Mouse (Mus musculus) liver, embryonic 14.5 days (tissue): Measurements from ENCODE around the gene Timm8a1. TPM values are rescaled to one million over a fixed set of nuclear protein-coding genes. Genes with fewer than 3 reads are reported as not detected.
A peak's percentile ranks its signal among the peaks of the same experiment; 100 is the strongest.
"Not testable (repeated sequence)": the region's sequence is repeated elsewhere in the genome, so short reads cannot be mapped to it uniquely, and the experiment has no call there.

Source experiments
- ATAC-seq: fragments of 200-750 bp; cut with Nextera tagmentation; 2 replicates; pipeline ENCODE4 v1.8.0; 2017; ENCODE audit warnings: moderate number of reproducible peaks, mild to moderate bottlenecking, moderate library complexity; ENCODE audit not compliant: insufficient read depth
- DNase-seq, 3 experiments: peaks; one replicate each; pipeline ENCODE4 v3.0.0-alpha.2; 2012 to 2013; ENCODE audit warnings: low read depth in 3 of 3, low spot score in 3 of 3
- H3K27ac ChIP-seq: fragments of 300-500 bp; sonication (generic); 2 replicates; pipeline ENCODE4 v1.5.1; 2014; ENCODE audit warnings: moderate library complexity, mild to moderate bottlenecking, control low read depth, inconsistent platforms
- H3K27me3 ChIP-seq: fragments of 300-500 bp; sonication (generic); 2 replicates; pipeline ENCODE4 v1.6.1; 2014; ENCODE audit warnings: mild to moderate bottlenecking, low read length, moderate library complexity; ENCODE audit not compliant: control insufficient read depth, insufficient read depth
- H3K36me3 ChIP-seq: fragments of 300-500 bp; sonication (generic); replicated peaks from 2 replicates; pipeline ENCODE4 v1.6.1; 2014; ENCODE audit warnings: low read depth; ENCODE audit not compliant: control insufficient read depth, insufficient read depth
- H3K4me1 ChIP-seq, 2 experiments: fragments of 200-500 bp in 1 of 2; fragments of 300-500 bp in 1 of 2; sonication (generic) in 1 of 2; replicated peaks; 2 replicates each; pipeline ENCODE4 v1.6.1; 2012 to 2014; ENCODE audit warnings: antibody characterized with exemption in 1 of 2, inconsistent platforms in 1 of 2, low read length in 1 of 2; ENCODE audit not compliant: control insufficient read depth in 2 of 2, insufficient read depth in 2 of 2
- H3K4me2 ChIP-seq: fragments of 300-500 bp; sonication (generic); 2 replicates; pipeline ENCODE4 v1.6.1; 2014; ENCODE audit warnings: low read depth, mild to moderate bottlenecking, control low read depth, moderate library complexity
- H3K4me3 ChIP-seq, 2 experiments: fragments of 200-500 bp in 1 of 2; fragments of 300-500 bp in 1 of 2; sonication (generic) in 1 of 2; 2 replicates each; pipeline ENCODE4 v1.5.1; 2012 to 2014; ENCODE audit warnings: low read depth in 2 of 2, low read length in 2 of 2, mild to moderate bottlenecking in 2 of 2, control low read depth in 1 of 2, inconsistent platforms in 1 of 2, moderate library complexity in 1 of 2; ENCODE audit not compliant: insufficient read depth in 1 of 2
- H3K9ac ChIP-seq: fragments of 300-500 bp; sonication (generic); replicated peaks from 2 replicates; pipeline ENCODE4 v1.6.1; 2014; ENCODE audit warnings: mild to moderate bottlenecking, control low read depth, moderate library complexity
- H3K9me3 ChIP-seq: fragments of 300-500 bp; sonication (generic); 2 replicates; pipeline ENCODE4 v1.6.1; 2016; ENCODE audit warnings: low read length, mixed read lengths; ENCODE audit not compliant: control insufficient read depth
- CTCF ChIP-seq: IDR thresholded peaks from 2 replicates; pipeline ENCODE4 v1.5.1; 2016; ENCODE audit warnings: antibody characterized with exemption, low read depth, control low read depth
- EP300 ChIP-seq: IDR thresholded peaks from 2 replicates; pipeline ENCODE4 v1.6.1; 2016; ENCODE audit warnings: antibody characterized with exemption, low read depth
- WGBS: fragments of 180-500 bp; shearing (Covaris S2); extraction: QIAGEN DNeasy Blood & Tissue Kit; methylation state at CpG from one replicate; pipeline ENCODE4 v1.1.7; 2014; ENCODE audit not compliant: insufficient replicate concordance; 5-methylcytosine and 5-hydroxymethylcytosine counted together
- polyA plus RNA-seq, 2 experiments: library from polyadenylated mRNA; depleted of rRNA in 1 of 2; stranded (reverse) in 1 of 2; unstranded in 1 of 2; fragments of >200 nt; fragmentation: Nextera tagmentation in 1 of 2; extraction: Ambion mirVana in 1 of 2; gene quantifications; 2 replicates each; pipeline versions ENCODE4 v1.2.1 to v1.2.3; 2012 to 2014

The Timm8a1 gene
- polyA plus RNA-seq, 2 experiments: 18.7 to 92.8 TPM

DNA sequence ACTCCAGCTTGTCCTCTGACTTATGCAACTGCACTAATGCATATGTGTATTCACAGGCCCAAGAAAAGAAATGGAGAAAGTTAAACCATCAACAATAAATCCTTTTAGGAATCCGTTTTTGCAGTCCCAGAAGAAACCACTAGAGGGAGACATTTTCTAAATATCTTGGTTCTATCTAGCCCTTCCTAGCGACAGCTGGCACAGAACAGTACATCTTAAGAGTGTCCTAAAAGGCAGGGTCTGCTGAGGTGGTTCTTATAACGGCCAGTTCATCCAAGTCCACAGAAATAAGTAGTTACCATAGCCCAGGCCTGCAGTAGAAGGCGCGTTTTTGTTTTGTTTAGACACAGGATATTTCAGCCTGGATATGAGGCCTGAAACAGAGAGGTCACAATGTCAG is 9.2 kb upstream of the Timm8a1 start:
- no peak overlapping the region for H3K4me3 ChIP-seq
- DNase-seq: peak in 1 of 3 experiments; percentile 31
- 16% methylated on average over 5 of the region's 5 CpGs for WGBS

DNA sequence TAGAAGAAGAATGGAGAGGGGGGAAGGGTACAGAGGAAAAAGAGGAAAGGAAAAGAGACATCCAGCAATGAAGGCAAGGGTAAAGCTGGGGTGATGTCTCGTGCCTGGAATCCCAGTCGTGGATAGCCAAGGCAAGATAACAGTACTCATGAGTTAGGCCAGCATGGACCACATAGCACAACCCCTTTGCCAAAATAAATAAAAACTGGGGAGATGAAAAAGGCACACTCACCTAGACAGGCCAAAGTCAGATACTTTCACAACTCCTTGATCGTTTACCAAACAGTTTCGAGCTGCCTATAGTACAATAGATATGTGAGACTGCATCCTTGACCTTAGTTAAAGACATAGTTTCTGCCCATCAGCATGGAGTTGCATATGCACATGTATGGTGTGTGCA is 5.7 kb upstream of the Timm8a1 start:
- Histone ChIP-seq H3K27me3 (no peaks in the 10 kb centered on the region), H3K36me3 (no peaks in the 10 kb centered on the region), H3K9ac (no peak overlapping the region), H3K4me1 (peaks cover 0 to 2% of the 10 kb centered on the region in 2 experiments; a peak in 3 of 4 replicates), H3K27ac (no peak overlapping the region), H3K4me2 (no peak overlapping the region), H3K4me3 (no peak overlapping the region), H3K9me3 (no peaks in the 10 kb centered on the region)
- DNase-seq: no peak
- WGBS: 69% methylated on average over 4 of the region's 4 CpGs
- TF ChIP-seq CTCF: no peak
- no peak for TF ChIP-seq EP300
- ATAC-seq: no peak

More for the DNA sequence above, 9.2 kb upstream of the Timm8a1 start:
- no peaks in the 10 kb centered on the region for H3K36me3 ChIP-seq
- H3K4me2 ChIP-seq: no peak overlapping the region
- H3K4me1 ChIP-seq: no peaks in the 10 kb centered on the region
- no peak overlapping the region for H3K9ac ChIP-seq
- no peak overlapping the region for H3K27ac ChIP-seq
- peak; percentile 57 for TF ChIP-seq CTCF
- no peak for TF ChIP-seq EP300
- ATAC-seq: 0 out of 2 replicates have a peak, but pooled peaks have one; percentile 26
- H3K27me3 ChIP-seq: no peaks in the 10 kb centered on the region
- no peaks in the 10 kb centered on the region for H3K9me3 ChIP-seq

DNA sequence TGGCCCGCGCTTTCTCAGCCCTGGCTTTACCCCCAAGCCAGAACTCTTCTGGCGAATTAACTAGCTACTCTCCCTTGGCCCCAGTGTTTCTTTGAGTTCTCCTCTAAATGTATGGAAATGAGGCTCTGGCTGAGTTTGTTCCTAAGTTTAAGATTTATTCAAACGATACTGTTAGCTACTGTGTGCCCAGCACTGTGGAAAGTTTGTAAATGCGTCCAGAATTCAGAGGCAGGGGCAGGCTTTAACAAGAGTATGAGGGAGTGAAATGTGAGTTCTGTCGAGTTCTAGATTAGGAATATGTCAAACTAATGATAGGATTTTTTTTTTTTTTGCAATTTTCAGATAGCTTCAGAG is 267 bp upstream of the Timm8a1 start:
- H3K9ac ChIP-seq: peak overlapping the region; percentile 73
- TF ChIP-seq CTCF (no peak), EP300 (no peak)
- peak; percentile 25; the same call in 1 of the 2 replicates for ATAC-seq
- peak overlapping the region; percentile 74 for H3K4me2 ChIP-seq
- no peaks in the 10 kb centered on the region for H3K27me3 ChIP-seq
- peak overlapping the region; percentile 69 to 95 for H3K4me3 ChIP-seq
- peak overlapping the region; percentile 65 for H3K27ac ChIP-seq
- WGBS: 14% methylated on average over 6 of the region's 6 CpGs
- DNase-seq: no peak
- H3K4me1 ChIP-seq: peaks cover 0 to 3% of the 10 kb centered on the region in 2 experiments; a peak in 3 of 4 replicates
- H3K36me3 ChIP-seq: no peaks in the 10 kb centered on the region
- no peaks in the 10 kb centered on the region for H3K9me3 ChIP-seq

- H3K27ac ChIP-seq: peak overlapping the region; percentile 29; the same call in 1 of the 2 replicates
- 20% methylated on average over 12 of the region's 12 CpGs for WGBS
- peak overlapping the region; percentile 71 for H3K9ac ChIP-seq
- H3K4me2 ChIP-seq: peak overlapping the region; percentile 74
- peak in 1 of 3 experiments; percentile 22 for DNase-seq
- H3K4me1 ChIP-seq: peaks cover 0 to 3% of the 10 kb centered on the region in 2 experiments; a peak in 3 of 4 replicates
- no peak for ATAC-seq
- H3K9me3 ChIP-seq: no peaks in the 10 kb centered on the region
- H3K36me3 ChIP-seq: no peaks in the 10 kb centered on the region
- peak overlapping the region; percentile 69 to 95 for H3K4me3 ChIP-seq
- TF ChIP-seq EP300: no peak
- TF ChIP-seq CTCF: no peak
- H3K27me3 ChIP-seq: no peaks in the 10 kb centered on the region
Measured at GRCm38 (mm10) chrX:134540414-134541135, 1.1 kb downstream of the Timm8a1 start.

GRCm38 (mm10) chrX:134539795-134540194 is 1.9 kb downstream of the Timm8a1 start:
- DNase-seq: peak in 2 of 3 experiments; percentile 31 to 32
- not testable (repeated sequence) for H3K4me1 ChIP-seq, H3K27me3 ChIP-seq, H3K36me3 ChIP-seq, H3K9me3 ChIP-seq, H3K27ac ChIP-seq
- peak overlapping the region; percentile 69 to 95 for H3K4me3 ChIP-seq
- TF ChIP-seq CTCF: peak; percentile 74
- H3K4me2 ChIP-seq: peak overlapping the region; percentile 74
- peak; percentile 34 for ATAC-seq
- peak overlapping the region; percentile 71 for H3K9ac ChIP-seq
- WGBS: 15% methylated on average over 10 of the region's 10 CpGs
